Mouse (Mus musculus) erythroblast, embryonic 14.5 days (primary cell): Measurements from ENCODE around the gene H6pd. TPM values are rescaled to one million over a fixed set of nuclear protein-coding genes. Genes with fewer than 3 reads are reported as not detected.
A peak's percentile ranks its signal among the peaks of the same experiment; 100 is the strongest.

ENCODE experiments used
- H3K27me3 ChIP-seq: 2 replicates; pipeline ENCODE4 v1.6.1; 2012; ENCODE audit warnings: inconsistent platforms; ENCODE audit not compliant: control insufficient read depth
- H3K36me3 ChIP-seq: 2 replicates; pipeline ENCODE4 v1.6.1; 2012; ENCODE audit warnings: mild to moderate bottlenecking, inconsistent platforms; ENCODE audit not compliant: control insufficient read depth
- H3K4me1 ChIP-seq: 2 replicates; pipeline ENCODE4 v1.6.1; 2012; ENCODE audit warnings: inconsistent platforms; ENCODE audit not compliant: control insufficient read depth
- H3K4me3 ChIP-seq: replicated peaks from 2 replicates; pipeline ENCODE3; 2012; ENCODE audit warnings: moderate library complexity, mild to moderate bottlenecking, inconsistent platforms
- H3K9me3 ChIP-seq: 2 replicates; pipeline ENCODE4 v1.6.1; 2012; ENCODE audit warnings: low read length, inconsistent platforms, mixed read lengths; ENCODE audit not compliant: control insufficient read depth
- GATA1 ChIP-seq: IDR thresholded peaks from 2 replicates; pipeline ENCODE4 v1.6.1; 2012; ENCODE audit warnings: low read length, inconsistent platforms, mixed read lengths
- TAL1 ChIP-seq: IDR thresholded peaks from 3 replicates; pipeline ENCODE4 v1.6.1; 2012; ENCODE audit warnings: low read length, inconsistent platforms, mixed read lengths
- polyA plus RNA-seq: library from polyadenylated mRNA; stranded (reverse); fragments of >175 nt; gene quantifications from 2 replicates; pipeline ENCODE4 v1.2.3, GENCODE M21; 2012

The H6pd gene
- polyA plus RNA-seq, 1 experiment = 0.06 TPM

DNA sequence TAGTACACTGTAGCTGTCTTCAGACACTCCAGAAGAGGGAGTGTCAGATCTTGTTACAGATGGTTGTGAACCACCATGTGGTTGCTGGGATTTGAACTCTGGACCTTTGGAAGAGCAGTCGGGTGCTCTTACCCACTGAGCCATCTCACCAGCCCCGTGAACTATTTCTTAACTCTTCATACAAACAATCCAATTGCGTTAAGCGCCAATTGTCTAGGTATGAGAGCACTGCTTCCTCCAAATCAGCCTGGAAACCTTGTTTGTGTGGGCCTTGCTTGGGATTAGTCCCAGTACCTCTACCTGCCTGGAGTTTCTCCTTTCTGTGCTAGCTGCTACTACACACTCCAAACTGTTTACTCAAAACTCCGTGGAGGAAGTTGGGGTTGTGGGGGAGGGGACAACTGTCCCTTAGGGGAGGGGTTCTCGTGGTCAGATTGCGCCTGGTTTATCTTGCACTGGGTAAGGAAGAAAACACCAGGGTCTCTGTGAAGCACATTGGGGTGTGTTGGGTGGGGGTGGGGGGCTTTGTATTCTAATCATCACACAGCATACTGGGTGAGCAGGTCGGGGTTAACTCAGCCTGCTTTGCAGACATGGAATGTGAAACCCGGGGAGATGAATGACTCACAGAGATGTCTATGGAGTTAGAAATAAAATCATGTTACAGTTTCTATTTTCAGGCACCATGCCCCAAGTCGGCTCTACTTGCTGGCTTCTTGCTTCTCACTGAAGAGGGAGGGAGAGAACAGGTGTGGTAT lies 2.9 kb upstream of the H6pd start:
- H3K4me3 ChIP-seq = no peak overlapping the region
- no peaks in the 10 kb centered on the region for H3K36me3 ChIP-seq
- TF ChIP-seq GATA1 = no peak
- TF ChIP-seq TAL1 = no peak
- peaks cover 26% of the 10 kb centered on the region for H3K4me1 ChIP-seq
- H3K27me3 ChIP-seq = no peaks in the 10 kb centered on the region
- no peaks in the 10 kb centered on the region for H3K9me3 ChIP-seq

DNA sequence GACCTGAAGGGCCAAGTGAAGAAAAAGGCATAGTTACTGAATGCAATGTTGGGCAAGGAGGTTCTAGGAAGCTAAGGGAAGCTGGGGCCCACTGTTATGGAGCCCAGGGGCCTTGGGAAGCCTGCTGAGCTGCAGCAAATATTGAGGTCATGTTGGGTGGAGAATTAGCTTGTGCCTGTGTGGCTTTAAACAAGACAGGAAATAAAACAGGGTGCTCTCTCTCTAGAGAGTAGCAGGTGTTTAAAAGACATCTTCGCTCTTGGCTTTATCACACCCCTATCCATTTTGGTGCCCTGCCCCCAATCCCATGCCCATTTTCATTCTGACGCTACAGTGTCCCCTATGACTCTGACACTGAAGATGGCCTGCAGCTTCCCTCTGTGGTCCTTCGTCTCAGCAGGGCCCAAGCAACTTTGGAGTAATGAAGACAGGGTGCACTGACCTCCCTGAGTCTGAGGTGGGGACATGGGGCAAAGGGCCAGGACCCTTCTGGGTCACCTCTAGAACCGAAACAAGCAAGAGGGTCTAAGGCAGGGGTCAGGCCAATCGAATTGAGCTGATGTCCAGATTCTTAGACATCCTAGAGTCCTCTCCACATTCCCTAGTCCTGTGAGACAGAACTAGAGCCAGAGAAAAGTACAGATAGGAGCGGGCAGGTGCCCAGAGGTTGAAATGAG lies 1.4 kb upstream of the H6pd start:
- H3K4me1 ChIP-seq = peaks cover 32% of the 10 kb centered on the region

DNA sequence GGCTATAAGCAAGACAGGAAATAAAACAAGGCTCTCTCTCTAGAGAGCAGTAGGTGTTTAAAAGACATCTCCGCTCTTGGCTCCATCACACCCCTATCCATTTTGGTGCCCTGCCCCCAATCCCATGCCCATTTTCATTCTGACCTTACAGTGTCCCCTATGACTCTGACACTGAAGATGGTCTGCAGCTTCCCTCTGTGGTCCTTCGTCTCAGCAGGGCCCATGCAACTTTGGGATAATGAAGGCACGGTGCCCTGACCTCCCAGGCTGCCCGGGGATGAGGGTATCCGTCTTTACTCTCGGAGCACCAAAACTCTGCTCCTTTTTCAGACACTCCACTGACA lies 736 bp upstream of the H6pd start:
- H3K9me3 ChIP-seq = no peaks in the 10 kb centered on the region; the same call in 1 of the 2 replicates
- peaks cover 32% of the 10 kb centered on the region for H3K4me1 ChIP-seq
- TF ChIP-seq GATA1 = no peak
- TF ChIP-seq TAL1 = no peak
- H3K4me3 ChIP-seq = no peak overlapping the region
- H3K27me3 ChIP-seq = no peaks in the 10 kb centered on the region
- peaks cover 12% of the 10 kb centered on the region for H3K36me3 ChIP-seq

More for the DNA sequence above, 1.4 kb upstream of the H6pd start:
- Histone ChIP-seq H3K27me3 (no peaks in the 10 kb centered on the region), H3K4me3 (no peak overlapping the region), H3K36me3 (peaks cover 7% of the 10 kb centered on the region), H3K9me3 (no peaks in the 10 kb centered on the region; the same call in 1 of the 2 replicates)
- TF ChIP-seq TAL1 (no peak), GATA1 (no peak)

- TF ChIP-seq GATA1 = no peak
- no peak for TF ChIP-seq TAL1
- H3K4me3 ChIP-seq = peak overlapping the region; percentile 70
- peaks cover 12% of the 10 kb centered on the region for H3K36me3 ChIP-seq
- H3K27me3 ChIP-seq = no peaks in the 10 kb centered on the region
- H3K9me3 ChIP-seq = no peaks in the 10 kb centered on the region; the same call in 1 of the 2 replicates
- peaks cover 32% of the 10 kb centered on the region for H3K4me1 ChIP-seq
These were observed 434 bp downstream of the H6pd start for GRCm38 (mm10) chr4:150008325-150008852.

DNA sequence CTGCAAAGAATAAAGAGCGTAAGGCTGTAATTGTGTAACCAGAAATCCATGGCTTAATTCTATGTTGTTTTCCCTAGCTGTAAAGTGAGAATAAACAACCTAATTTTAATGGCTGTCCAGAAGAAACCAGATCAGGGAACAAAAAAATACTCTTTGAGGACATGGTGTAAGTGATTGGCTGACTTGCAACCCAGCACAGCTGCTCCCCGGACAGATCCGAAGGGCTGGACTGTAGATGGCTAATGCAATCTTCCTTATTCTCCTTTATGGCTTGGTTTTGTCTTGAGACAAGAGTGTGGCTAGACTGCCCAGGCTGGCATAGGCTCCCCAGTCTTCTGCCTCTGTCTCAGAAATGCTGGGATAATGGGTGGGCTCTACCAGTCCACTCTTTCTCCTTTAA lies 1.4 kb downstream of the H6pd start:
- TF ChIP-seq GATA1 (no peak), TAL1 (no peak)
- H3K4me3 ChIP-seq = no peak overlapping the region
- H3K36me3 ChIP-seq = peaks cover 12% of the 10 kb centered on the region
- H3K9me3 ChIP-seq = no peaks in the 10 kb centered on the region; the same call in 1 of the 2 replicates
- no peaks in the 10 kb centered on the region for H3K27me3 ChIP-seq
- H3K4me1 ChIP-seq = peaks cover 36% of the 10 kb centered on the region

GRCm38 (mm10) chr4:150006991-150007390 lies 1.8 kb downstream of the H6pd start:
- Histone ChIP-seq H3K4me3 (no peak overlapping the region), H3K4me1 (peaks cover 40% of the 10 kb centered on the region)
- TF ChIP-seq TAL1 (no peak), GATA1 (no peak)

DNA sequence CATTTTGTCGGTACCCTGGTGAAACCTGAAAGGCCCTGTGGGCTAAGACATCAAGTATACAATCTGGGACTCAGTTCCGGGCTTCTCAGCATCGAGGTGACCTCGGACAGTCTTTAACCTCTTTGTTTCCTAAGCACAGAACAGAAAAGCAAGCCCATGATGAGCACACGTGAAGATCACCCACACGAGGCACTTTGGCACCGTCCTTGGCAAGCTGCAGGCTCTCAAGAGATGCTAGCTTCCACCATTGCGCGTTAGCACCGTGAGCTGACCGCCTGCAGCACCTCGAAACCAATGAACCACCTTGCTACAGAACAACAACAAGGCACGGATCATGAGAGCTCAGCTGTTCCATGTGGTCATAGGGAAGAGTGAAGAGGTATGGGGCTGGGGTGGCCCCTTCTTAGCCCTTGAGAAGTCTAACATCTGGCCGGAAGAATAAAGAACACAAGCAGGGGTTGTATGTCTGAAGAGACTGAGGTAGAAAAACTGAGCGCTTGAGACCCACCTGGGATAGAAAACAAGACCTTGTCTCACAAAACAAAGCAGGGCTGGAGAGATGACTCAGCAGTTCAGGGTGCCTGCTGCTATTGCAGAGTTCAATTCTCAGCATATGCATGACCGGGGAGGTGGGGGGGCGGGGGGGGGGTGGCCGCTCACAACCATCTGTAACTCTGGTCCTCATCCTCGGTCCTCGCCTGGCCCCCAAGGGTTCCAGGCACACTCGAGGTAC lies 2.5 kb downstream of the H6pd start:
- Histone ChIP-seq H3K4me1 (peaks cover 46% of the 10 kb centered on the region), H3K4me3 (no peak overlapping the region), H3K36me3 (peaks cover 12% of the 10 kb centered on the region), H3K9me3 (no peaks in the 10 kb centered on the region; the same call in 1 of the 2 replicates), H3K27me3 (no peaks in the 10 kb centered on the region)
- TF ChIP-seq TAL1 (no peak), GATA1 (no peak)

More at GRCm38 (mm10) chr4:150006991-150007390, 1.8 kb downstream of the H6pd start:
- peaks cover 12% of the 10 kb centered on the region for H3K36me3 ChIP-seq
- H3K9me3 ChIP-seq = no peaks in the 10 kb centered on the region; the same call in 1 of the 2 replicates
- no peaks in the 10 kb centered on the region for H3K27me3 ChIP-seq

DNA sequence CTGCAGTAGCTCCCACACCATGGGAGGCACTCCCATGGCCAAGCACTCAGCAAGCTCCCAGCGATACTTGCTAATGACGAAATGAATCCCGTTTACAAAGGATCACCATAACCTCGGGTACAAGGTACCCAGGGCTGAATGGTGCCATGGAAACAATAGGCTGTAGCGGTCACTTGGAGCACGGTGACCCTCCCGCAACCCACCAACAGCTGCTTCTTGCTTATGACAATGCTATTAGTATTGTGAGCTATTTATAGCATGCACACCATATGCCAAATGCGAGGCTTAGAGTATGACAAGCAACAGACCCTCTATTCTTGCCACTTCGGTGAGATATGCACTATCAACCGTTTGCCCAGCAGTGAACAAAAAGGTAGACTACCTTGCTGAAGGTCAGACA lies 3.6 kb downstream of the H6pd start:
- peaks cover 12% of the 10 kb centered on the region for H3K36me3 ChIP-seq
- H3K27me3 ChIP-seq = no peaks in the 10 kb centered on the region
- H3K4me1 ChIP-seq = peaks cover 50% of the 10 kb centered on the region
- no peak overlapping the region for H3K4me3 ChIP-seq
- no peaks in the 10 kb centered on the region; the same call in 1 of the 2 replicates for H3K9me3 ChIP-seq
- TF ChIP-seq GATA1 (no peak), TAL1 (no peak)

- Histone ChIP-seq H3K4me1 (peaks cover 44% of the 10 kb centered on the region), H3K4me3 (no peak overlapping the region), H3K36me3 (peaks cover 12% of the 10 kb centered on the region), H3K27me3 (no peaks in the 10 kb centered on the region), H3K9me3 (no peaks in the 10 kb centered on the region; the same call in 1 of the 2 replicates)
- TF ChIP-seq TAL1 = no peak
- TF ChIP-seq GATA1 = no peak
These were observed 5.2 kb downstream of the H6pd start for GRCm38 (mm10) chr4:150003641-150004040.
